Mouse (Mus musculus): Measurements from ENCODE around the gene Zc3h10.
A peak's percentile ranks its signal among the peaks of the same experiment; 100 is the strongest.
"Not testable (repeated sequence)": the region's sequence is repeated elsewhere in the genome, so short reads cannot be mapped to it uniquely, and the experiment has no call there.

The Zc3h10 gene

GRCm38 (mm10) chr10:128497134-128497737 is 50.3 kb downstream of the Zc3h10 start:
- no peak for DNase-seq (ENCODE audit: low read depth, low spot score)

- no peak for DNase-seq (ENCODE audit: low read depth, low spot score)
Measured at GRCm38 (mm10) chr10:128496509-128497077, 51.0 kb downstream of the Zc3h10 start.

GRCm38 (mm10) chr10:128495903-128496302 is 51.7 kb downstream of the Zc3h10 start:
- no peak for DNase-seq (ENCODE audit: low read depth, low spot score)

- DNase-seq (ENCODE audit: low read depth, low spot score), result no peak
Measured at GRCm38 (mm10) chr10:128495270-128495669, 52.3 kb downstream of the Zc3h10 start.

GRCm38 (mm10) chr10:128494667-128495245 is 52.8 kb downstream of the Zc3h10 start:
- no peak for DNase-seq (ENCODE audit: low read depth, low spot score)

- DNase-seq (ENCODE audit: low read depth, low spot score), result peak; percentile 98
Measured at GRCm38 (mm10) chr10:128493695-128494666, 53.6 kb downstream of the Zc3h10 start, which contains the start of gene Myl6. TSS of gene Myl6 (minus strand) at chr10:128494145.

- peak; percentile 16 for DNase-seq (ENCODE audit: low read depth, low spot score)
Measured at GRCm38 (mm10) chr10:128493319-128493694, 54.3 kb downstream of the Zc3h10 start.

- no peak for DNase-seq (ENCODE audit: low read depth, low spot score)
Measured at GRCm38 (mm10) chr10:128492633-128493311, 54.8 kb downstream of the Zc3h10 start.

GRCm38 (mm10) chr10:128492051-128492450 is 55.5 kb downstream of the Zc3h10 start:
- not testable (repeated sequence) for DNase-seq (ENCODE audit: low read depth, low spot score)

All from retina, postnatal 7 days (tissue).